Mouse (Mus musculus): Measurements from ENCODE around the gene Zfp641.

DNA sequence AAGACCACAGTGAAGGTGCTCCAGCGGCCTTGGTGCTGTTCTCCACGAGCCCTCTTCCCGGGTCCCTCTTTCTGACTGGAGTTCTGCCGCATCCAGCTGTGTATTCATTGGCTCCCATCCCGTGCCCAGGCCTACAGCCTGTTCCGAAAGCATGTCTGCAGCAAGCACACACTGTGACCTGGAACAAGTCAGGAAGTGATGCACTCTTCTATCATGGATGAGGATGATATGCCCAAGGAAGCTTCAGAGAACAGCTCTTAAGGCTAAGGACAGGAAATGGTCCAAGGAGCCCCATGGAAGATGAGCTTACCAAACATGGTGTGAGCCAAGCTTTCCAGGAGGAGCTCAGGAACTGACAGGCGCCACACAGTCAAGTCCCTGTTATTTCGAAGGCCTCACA is 2.3 kb downstream of the Zfp641 start:
- TF ChIP-seq CTCF (IDR thresholded peaks at IDR 0.05; ENCODE audit: low read depth, low read length) (no peak), POLR2A (IDR thresholded peaks at IDR 0.05; ENCODE audit: extremely low read depth, insufficient read depth, low read length) (no peak)
